Mouse (Mus musculus): ENCODE measurements around the gene Me3. TPM values are rescaled to one million over a fixed set of nuclear protein-coding genes. Genes with fewer than 3 reads are reported as not detected.

Gene Me3
- polyA plus RNA-seq, 1 experiment from 2014 or later, result 1.9 TPM

GRCm38 (mm10) chr7:89891856-89892255 is 259.7 kb downstream of the Me3 start:
- no peak for ATAC-seq (ENCODE audit: low FRiP score, low read depth)
- no peak overlapping the region for H3K4me2 ChIP-seq (replicated peaks)
- H3K27ac ChIP-seq, result no peak overlapping the region
- no peaks in the 10 kb centered on the region for H3K36me3 ChIP-seq
- no peaks in the 10 kb centered on the region for H3K9me3 ChIP-seq
- WGBS, result 22% methylated on average over 4 of the region's 4 CpGs
- no peaks in the 10 kb centered on the region for H3K4me1 ChIP-seq
- no peaks in the 10 kb centered on the region for H3K27me3 ChIP-seq (replicated peaks)
- no peak overlapping the region for H3K9ac ChIP-seq
- no peak overlapping the region for H3K4me3 ChIP-seq

GRCm38 (mm10) chr7:89903007-89903406 is 270.8 kb downstream of the Me3 start:
- no peak overlapping the region for H3K9ac ChIP-seq
- H3K9me3 ChIP-seq, result no peaks in the 10 kb centered on the region
- H3K27ac ChIP-seq, result no peak overlapping the region
- H3K4me2 ChIP-seq (replicated peaks), result no peak overlapping the region
- no peaks in the 10 kb centered on the region for H3K27me3 ChIP-seq (replicated peaks)
- ATAC-seq (ENCODE audit: low FRiP score, low read depth), result no peak
- H3K36me3 ChIP-seq, result no peaks in the 10 kb centered on the region
- 87% methylated on average over 8 of the region's 8 CpGs for WGBS
- H3K4me1 ChIP-seq, result peaks cover 5% of the 10 kb centered on the region; the same call in 1 of the 2 replicates
- H3K4me3 ChIP-seq, result no peak overlapping the region

GRCm38 (mm10) chr7:89903442-89904343 is 271.5 kb downstream of the Me3 start, which contains the start of gene Ccdc81:
Gene Ccdc81 (minus strand): TSS chr7:89903629.
- H3K27me3 ChIP-seq (replicated peaks), result no peaks in the 10 kb centered on the region
- ATAC-seq (ENCODE audit: low FRiP score, low read depth), result peak; percentile 74
- H3K27ac ChIP-seq, result no peak within 1 kb of the TSS
- no peak within 1 kb of the TSS for H3K4me3 ChIP-seq
- peaks cover 5% of the 10 kb centered on the region; the same call in 1 of the 2 replicates for H3K4me1 ChIP-seq
- H3K4me2 ChIP-seq (replicated peaks), result peak within 1 kb of the TSS; percentile 22; the same call in 1 of the 2 replicates
- WGBS, result 42% methylated on average over 22 of the region's 22 CpGs
- no peaks in the 10 kb centered on the region for H3K36me3 ChIP-seq
- H3K9ac ChIP-seq, result no peak within 1 kb of the TSS
- H3K9me3 ChIP-seq, result no peaks in the 10 kb centered on the region

Other genes starting within 250 kb of the Me3 start
- gene Tmem135, start 228.2 kb upstream of the Me3 start, polyA plus RNA-seq (2016; fragmentation: Nextera tagmentation; extraction: Ambion mirVana), result 19.5 and 21.8 TPM in 2 replicates
- gene Fzd4, start 228.0 kb upstream of the Me3 start, polyA plus RNA-seq (2016; fragmentation: Nextera tagmentation; extraction: Ambion mirVana), result 2.7 and 2.9 TPM in 2 replicates
- 15.1 and 15.4 TPM in 2 replicates for gene Prss23, start 105.2 kb upstream of the Me3 start, polyA plus RNA-seq (2016; fragmentation: Nextera tagmentation; extraction: Ambion mirVana)

Measured in neural tube, embryonic 12.5 days (tissue).